Mouse (Mus musculus): ENCODE results near the gene Pfn1.

DNA sequence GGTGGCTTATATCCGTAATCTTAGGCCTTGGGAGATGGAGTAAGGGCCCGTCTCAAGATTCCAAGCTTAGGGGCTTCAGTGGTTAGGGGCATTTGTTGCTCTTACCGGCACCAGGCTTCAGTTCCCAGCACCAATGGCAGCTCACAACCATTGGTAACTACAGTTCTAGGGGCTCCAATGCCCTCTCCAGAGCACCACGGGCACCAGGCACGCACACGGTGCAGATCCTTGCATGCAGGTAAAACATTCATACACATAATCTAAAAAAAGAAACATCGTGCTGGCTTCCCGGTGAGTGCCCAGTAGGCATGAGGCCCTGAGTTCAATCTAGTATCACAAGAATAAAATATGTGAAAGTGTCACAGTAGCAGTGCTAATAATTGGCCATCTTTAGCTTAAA is 8.7 kb upstream of the Pfn1 start:
- TF ChIP-seq ZC3H11A (IDR thresholded peaks at IDR 0.05; ENCODE audit: borderline replicate concordance, low read depth, low read length) (no peak), MAFK (IDR thresholded peaks at IDR 0.05; ENCODE audit: insufficient read depth, low read depth, low read length) (no peak), ZNF384 (IDR thresholded peaks at IDR 0.05; ENCODE audit: low read depth, low read length) (no peak)

Measured in ES-E14 (cell line).